Mouse (Mus musculus): Measurements from ENCODE around the gene Chit1.

DNA sequence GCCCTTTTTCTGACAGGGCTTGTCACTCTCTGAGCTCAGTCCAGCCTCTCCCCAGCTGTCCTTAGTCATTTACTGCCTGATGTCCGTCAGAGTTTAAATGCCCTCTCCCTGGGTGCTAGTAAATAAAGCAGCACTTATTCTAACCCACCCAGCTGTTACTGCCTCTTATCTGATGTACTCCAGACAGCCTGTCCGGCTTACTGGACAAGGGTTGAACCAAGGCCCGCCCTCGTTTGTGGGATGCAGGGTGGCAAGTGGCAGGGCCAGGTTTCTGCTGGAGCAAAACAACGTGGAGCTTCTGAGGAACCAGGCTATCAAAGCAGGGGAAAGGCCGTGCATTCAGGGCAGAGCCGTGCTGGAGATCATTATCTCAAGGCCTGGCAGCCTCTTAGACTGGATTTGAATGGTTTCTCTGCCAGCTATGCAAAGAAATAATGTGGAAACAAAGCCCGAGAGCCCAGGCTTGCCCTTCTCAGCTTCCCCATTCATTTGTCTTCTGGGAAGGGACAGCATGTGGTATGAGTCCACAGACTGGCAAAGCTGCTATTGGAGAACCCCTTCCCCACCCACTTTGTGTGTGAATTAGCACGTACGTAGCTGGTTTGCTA is 39.5 kb upstream of the Chit1 start:
- TF ChIP-seq GATA1 (IDR thresholded peaks at IDR 0.05; ENCODE audit: low read length): peak; percentile 42
- no peak for TF ChIP-seq TAL1 (IDR thresholded peaks at IDR 0.05; ENCODE audit: low read length)
